Mouse (Mus musculus) spleen, embryonic (tissue): Measurements from ENCODE around the gene Strc.

ENCODE experiments used
- CTCF ChIA-PET: fragments of 350-600 bp; sonication (Branson Sonifier 250); formaldehyde crosslinking; loops from one replicate; lab custom pipeline; 2022; lab: Charles Lee

Strc gene

GRCm38 (mm10) chr2:121357961-121358360 lies 29.0 kb downstream of the Strc start:
- CTCF ChIA-PET = interaction anchor here (1.5 kb wide), 1 partner anchor 68 kb away, joined by 4 read pairs; the partner anchor contains the start of gene Map1a

GRCm38 (mm10) chr2:121357494-121357893 lies 29.5 kb downstream of the Strc start, which contains the start of gene Ckmt1:
Gene Ckmt1, plus strand, starts transcription at chr2:121357714.
- CTCF ChIA-PET = interaction anchor here (1.5 kb wide), 1 partner anchor 67 kb away, joined by 4 read pairs; the partner anchor contains the start of gene Map1a

DNA sequence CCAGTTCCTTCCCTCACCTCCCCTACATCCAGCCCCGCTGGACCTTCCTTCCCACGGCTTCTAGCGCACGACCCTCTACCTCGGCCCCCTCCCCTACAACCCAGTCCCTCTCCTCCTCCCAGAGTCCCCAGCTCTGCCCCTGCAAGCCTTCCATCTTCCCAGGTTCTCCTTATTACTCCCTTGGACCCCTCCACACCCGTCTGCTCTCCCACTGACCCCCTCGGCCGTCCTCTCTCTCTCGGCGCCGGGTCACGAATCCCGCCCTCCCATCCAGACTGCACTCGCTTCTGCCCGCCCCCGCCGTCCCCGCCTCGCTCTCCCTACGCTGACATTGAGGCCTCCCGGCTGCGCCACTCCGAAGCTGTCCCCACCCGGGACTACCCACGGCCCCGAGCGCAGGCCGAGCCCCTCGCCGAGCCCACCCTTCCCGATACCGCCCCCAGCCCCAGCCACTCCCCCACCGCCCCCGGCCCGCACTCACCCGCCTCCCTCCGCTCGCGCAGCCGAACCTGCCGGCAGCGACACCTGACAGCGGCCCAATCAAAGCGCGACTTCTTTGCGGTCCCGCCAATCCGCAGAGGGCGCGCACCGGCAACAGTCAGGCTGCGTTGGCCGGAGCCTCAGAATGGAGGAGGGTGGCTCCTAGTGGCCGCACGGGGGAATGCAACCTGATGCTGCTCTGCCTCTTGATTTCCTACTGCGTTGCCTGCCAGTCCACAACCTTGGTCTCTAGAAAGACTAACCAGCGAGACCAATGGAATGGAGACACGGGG lies 32.0 kb downstream of the Strc start, which contains the start of gene Ppip5k1:
Gene Ppip5k1 (minus strand): TSS at position 577 of the 773 bp plus-strand sequence.
- CTCF ChIA-PET = interaction anchor here (0.7 kb wide), 1 partner anchor 183 kb away, joined by 3 read pairs; no protein-coding TSS in a partner anchor

GRCm38 (mm10) chr2:121354378-121354777 lies 32.6 kb downstream of the Strc start:
- CTCF ChIA-PET = no interaction called here

DNA sequence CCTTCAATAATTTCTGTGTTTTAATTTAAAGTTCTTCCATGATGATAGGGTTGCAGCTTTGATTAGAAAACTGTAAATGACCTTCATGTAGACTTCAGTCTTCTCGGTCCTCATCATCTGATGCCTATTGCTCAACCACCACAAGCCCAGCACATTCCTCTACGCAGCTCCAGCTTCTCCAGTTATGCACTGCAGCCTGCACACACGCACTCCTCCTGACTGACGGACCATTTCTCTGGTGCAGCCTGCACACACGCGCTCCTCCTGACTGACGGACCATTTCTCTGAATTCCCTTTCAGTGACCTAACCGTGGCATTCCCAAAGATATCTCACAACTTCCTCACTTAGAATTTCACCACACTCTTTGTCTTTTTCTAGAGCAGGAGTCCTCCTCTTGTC lies 33.8 kb downstream of the Strc start:
- CTCF ChIA-PET = no interaction called here

- CTCF ChIA-PET = no interaction called here
Observed at GRCm38 (mm10) chr2:121339057-121339456, 47.9 kb downstream of the Strc start.

DNA sequence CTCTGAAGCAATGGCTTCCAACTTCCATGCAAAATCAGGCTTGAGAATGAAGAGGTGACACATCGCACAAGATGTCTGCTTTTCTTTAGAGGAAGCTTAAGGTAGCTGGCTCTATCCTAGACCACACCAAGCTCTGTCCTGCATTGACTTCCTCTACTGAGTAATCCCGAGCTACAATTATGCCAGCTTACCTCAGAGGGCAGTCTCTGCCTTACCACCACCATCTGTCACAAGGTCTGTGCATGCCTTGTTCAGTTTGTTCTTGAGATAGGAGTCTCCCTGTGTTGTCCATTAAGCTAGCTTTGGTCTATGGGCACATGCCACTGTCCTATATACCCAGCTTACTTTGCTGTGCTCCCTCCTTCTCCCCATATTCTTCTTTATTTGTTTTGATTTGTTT lies 57.5 kb downstream of the Strc start:
- CTCF ChIA-PET = no interaction called here

- CTCF ChIA-PET = no interaction called here
Observed at GRCm38 (mm10) chr2:121323693-121324470, 63.1 kb downstream of the Strc start.

GRCm38 (mm10) chr2:121323041-121323440 lies 63.9 kb downstream of the Strc start:
- CTCF ChIA-PET = no interaction called here

GRCm38 (mm10) chr2:121316278-121316677 lies 70.7 kb downstream of the Strc start:
- CTCF ChIA-PET = interaction anchor here (0.8 kb wide), 1 partner anchor 532 kb away, joined by 3 read pairs; no protein-coding TSS in a partner anchor
